Mouse (Mus musculus) spleen, adult 2 months (tissue): ENCODE results near the gene Olfr1079.
"Not testable (repeated sequence)": the region's sequence is repeated elsewhere in the genome, so short reads cannot be mapped to it uniquely, and the experiment has no call there.

Source experiments
- CTCF ChIP-seq: fragments of 200-500 bp; IDR thresholded peaks from 2 replicates; pipeline ENCODE4 v1.5.1; 2011; ENCODE audit warnings: mild to moderate bottlenecking, inconsistent platforms; ENCODE audit not compliant: insufficient read depth, insufficient read length, insufficient replicate concordance; ENCODE audit errors: extremely low read depth
- POLR2A ChIP-seq: fragments of 200-500 bp; IDR thresholded peaks from 2 replicates; pipeline ENCODE4 v1.6.1; 2011; ENCODE audit warnings: low read depth, low read length, inconsistent platforms

GRCm38 (mm10) chr2:86558135-86558534 is 15.9 kb upstream of the Olfr1079 start, which contains the start of gene Olfr1080:
- not testable (repeated sequence) for TF ChIP-seq POLR2A, CTCF
